Mouse (Mus musculus): ENCODE data around the gene Dhx33.

Dhx33 gene

GRCm38 (mm10) chr11:70980751-70981510 is 23.3 kb downstream of the Dhx33 start:
- DNase-seq = no peak

- DNase-seq = no peak
Observed at GRCm38 (mm10) chr11:70980232-70980631, 24.0 kb downstream of the Dhx33 start.

- no peak for DNase-seq
Observed at GRCm38 (mm10) chr11:70977293-70977692, 26.9 kb downstream of the Dhx33 start.

- no peak for DNase-seq
Observed at GRCm38 (mm10) chr11:70975193-70975592, 29.0 kb downstream of the Dhx33 start.

GRCm38 (mm10) chr11:70973947-70974346 is 30.3 kb downstream of the Dhx33 start:
- DNase-seq = peak; percentile 49

DNA sequence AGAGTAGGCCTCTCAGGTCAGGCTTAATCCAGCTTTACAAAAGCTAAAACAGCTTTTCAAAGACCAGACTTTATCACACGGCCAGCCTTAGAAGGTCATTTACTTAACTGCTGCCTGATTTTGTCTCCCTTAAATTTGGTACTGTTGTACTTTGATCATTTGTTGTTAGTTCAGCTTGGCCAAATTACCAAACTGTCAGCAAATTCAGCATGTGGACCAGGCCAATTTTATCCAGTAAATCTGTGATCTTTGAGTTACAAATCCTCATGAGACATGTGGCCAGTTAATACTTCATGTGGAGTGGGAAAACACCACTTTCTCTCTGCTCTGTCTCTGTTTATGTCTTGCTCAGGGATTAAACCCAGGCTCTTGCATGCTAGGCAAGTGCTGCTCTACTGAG is 31.7 kb downstream of the Dhx33 start:
- DNase-seq = no peak

DNA sequence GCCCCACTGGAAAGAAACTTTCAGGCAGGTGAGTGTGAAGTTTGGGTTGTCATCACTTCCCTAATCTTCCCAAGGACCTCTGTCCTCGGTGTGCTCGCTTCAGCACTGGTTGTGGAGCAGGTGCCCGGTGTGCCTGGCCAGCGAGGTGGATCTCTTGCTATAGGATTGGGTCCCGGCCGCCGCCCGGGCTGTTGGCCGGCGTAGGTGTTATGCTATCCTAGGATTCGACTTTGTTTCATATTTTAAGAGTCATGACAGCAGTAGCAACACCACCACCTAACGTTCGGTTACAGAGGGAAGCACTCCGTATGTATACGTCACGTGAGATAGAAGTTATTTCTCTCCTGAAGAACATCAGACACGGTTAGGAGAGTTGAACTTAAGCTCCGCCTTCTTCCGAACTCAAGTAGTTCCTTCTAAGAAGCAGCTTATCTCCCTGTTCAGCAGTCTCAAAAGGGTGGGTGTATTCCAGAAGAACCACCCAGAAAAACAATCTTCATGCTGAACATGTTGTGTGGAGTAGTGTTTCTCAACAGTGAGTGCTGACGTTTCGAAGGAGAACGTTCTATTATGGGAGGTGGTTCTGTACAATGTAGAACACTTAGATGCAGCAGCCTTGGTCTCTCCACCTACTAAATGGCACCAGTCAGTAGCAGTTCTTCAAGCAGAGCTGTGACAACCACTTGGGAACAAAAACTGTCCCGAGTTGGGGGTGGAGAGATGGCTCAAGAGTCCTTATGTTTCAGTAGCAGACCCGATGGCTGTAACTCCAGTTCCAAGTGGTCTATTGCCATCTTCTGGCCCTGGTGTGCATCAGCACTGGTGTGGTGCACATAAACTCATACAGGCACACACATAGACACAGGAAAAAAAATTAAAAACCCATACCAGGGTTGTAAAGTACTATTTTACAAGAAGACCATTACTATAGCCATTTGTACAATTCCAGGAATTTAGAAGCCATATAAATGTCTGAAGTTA is 33.4 kb downstream of the Dhx33 start:
- no peak for DNase-seq

DNA sequence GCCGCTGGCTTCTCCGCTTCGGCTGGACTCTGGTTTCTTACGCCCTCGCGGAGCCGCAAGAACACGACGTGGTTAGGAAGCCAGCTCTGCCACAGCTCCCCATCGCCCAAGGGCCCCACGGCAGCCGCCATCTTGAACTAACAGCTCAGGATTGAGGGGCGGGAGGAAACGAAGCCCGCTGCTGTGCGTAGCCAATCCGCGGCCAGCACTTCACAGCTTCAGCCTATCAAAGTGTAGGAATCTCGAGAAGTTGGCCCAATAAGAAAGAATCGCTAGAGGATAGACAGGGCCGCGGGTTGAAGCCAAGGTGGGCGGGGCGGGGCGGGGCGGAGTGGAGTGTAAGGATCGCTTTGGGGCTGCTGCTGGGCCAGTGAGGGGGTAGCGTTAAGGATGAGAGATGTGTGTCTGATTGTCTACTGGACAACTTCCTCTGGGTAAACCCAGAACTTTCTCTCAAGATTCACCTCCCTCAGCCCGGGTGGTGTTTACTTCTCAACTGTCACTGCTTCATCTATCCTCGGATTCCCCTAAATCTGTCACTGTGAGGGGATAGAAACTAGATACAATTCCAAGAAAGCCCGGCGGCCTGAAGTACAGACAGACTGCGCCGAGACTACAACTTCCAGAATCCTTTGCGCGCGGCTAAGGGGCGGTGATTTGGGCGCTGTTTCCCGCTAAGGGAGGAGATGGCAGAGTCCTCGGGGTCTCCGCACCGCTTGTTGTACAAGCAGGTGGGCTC is 34.2 kb downstream of the Dhx33 start, which contains the start of the genes Nup88 and Rpain:
Nup88 (minus strand) TSS at position 153 of the 739 bp plus-strand sequence.
Rpain (plus strand) TSS at position 393 of the 739 bp plus-strand sequence.
- DNase-seq = peak; percentile 96

GRCm38 (mm10) chr11:70969271-70969794 is 34.9 kb downstream of the Dhx33 start:
- peak; percentile 37 for DNase-seq

GRCm38 (mm10) chr11:70964222-70964907 is 39.9 kb downstream of the Dhx33 start:
- DNase-seq = peak; percentile 3

GRCm38 (mm10) chr11:70960786-70961554 is 43.3 kb downstream of the Dhx33 start:
- DNase-seq = no peak

GRCm38 (mm10) chr11:70954711-70955110 is 49.5 kb downstream of the Dhx33 start:
- no peak for DNase-seq

DNA sequence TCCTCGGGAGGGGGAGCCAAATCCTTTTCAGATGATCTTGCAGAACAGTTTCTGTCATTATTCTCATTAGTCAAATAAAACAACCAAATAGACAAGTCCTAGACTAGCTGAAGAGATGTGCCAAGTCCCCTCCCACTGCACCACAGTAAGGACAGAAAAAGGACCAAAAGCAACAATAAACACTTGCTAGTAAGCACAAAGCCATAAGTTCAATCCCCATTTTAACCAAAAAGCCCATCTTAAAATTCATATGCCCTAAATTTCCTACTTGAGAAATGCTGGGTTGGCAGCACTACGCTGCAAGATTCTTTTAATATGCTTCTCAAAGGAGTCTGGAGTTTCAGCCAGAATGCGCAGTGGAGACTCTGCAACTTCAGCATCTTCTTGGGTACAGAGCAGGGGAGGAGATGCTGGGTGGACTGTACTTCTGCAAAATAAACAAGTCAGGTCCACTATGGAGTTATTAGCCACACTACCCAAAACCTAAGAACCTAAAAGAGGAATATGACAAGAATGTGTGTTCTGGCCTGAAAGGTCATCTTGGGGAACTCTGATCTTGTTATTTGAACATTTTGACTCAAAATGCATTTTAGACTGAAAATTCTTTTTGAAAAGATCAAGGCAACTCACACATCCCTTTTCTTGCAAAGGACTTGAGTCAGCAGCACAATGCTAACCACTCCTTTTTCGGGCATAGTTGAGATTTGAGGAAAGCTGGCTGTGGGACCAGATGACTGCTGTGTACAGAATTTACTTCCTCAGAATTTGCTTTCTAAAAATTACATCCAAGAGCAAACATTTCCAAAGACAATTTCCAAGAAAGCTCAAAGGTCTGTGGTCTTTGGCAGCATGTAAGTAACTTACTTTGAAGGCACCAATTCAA is 59.1 kb downstream of the Dhx33 start:
- DNase-seq = no peak

- no peak for DNase-seq
Observed at GRCm38 (mm10) chr11:70943651-70944050, 60.6 kb downstream of the Dhx33 start.

DNA sequence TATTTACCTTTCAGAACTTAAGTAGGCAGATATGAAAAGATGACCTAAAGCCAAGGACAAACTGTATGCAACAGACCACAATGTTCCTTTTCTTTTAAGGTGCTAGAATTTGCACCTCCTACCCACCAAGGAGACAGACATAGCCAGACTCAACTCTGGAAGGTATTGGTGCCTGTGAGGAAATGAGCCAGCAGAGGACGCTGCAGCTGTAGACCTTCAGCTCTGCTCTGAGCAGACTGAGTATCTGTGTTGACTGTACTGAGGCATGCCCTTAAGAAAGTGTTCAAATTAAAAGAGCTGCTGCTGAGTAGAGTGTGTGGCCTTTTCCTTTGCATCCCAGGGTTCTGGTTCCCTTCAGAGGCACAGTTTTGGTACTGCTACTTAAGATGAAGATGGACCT is 61.6 kb downstream of the Dhx33 start:
- DNase-seq = no peak

GRCm38 (mm10) chr11:70935316-70935715 is 68.9 kb downstream of the Dhx33 start:
- no peak for DNase-seq
